Mouse (Mus musculus): ENCODE results near the gene Daglb. TPM values are rescaled to one million over a fixed set of nuclear protein-coding genes. Genes with fewer than 3 reads are reported as not detected.
A peak's percentile ranks its signal among the peaks of the same experiment; 100 is the strongest.

The Daglb gene
- polyA plus RNA-seq, 1 experiment from 2014 or later, result 9.2 TPM

GRCm38 (mm10) chr5:143504453-143504852, 40.1 kb downstream of the Daglb start:
- 73% methylated on average over 3 of the region's 3 CpGs for WGBS
- no peak for ATAC-seq (ENCODE audit: insufficient read depth)

DNA sequence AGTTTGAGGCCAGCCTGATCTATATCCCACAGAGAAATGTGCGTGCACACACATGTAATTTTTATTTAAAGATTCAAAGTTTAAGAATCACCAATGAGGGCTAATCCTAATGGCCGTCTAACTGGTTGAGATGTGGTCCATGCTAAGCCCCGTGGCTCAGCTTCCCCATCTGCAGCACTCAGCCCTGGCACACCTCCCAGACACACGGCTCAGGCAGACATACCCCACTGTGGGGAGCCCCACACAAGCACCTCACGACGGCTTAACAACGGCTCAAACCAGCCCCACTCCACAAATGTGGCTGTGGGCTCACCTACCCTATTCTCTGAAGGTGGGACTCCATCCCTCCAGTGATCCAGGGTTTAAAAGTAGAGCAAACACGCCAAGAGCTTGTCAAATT, 40.7 kb downstream of the Daglb start:
- peaks cover 81% of the 10 kb centered on the region for H3K36me3 ChIP-seq (ENCODE audit: insufficient read depth)

More at GRCm38 (mm10) chr5:143504453-143504852, 40.1 kb downstream of the Daglb start:
- Histone ChIP-seq H3K4me3 (ENCODE audit: low read depth, low read length) (no peak overlapping the region), H3K9me3 (ENCODE audit: low read depth, low read length) (no peaks in the 10 kb centered on the region), H3K4me1 (ENCODE audit: insufficient read depth) (peaks cover 4% of the 10 kb centered on the region; the same call in 1 of the 2 replicates), H3K27me3 (ENCODE audit: insufficient read depth, low read length) (no peaks in the 10 kb centered on the region), H3K9ac (no peak overlapping the region), H3K27ac (ENCODE audit: low read depth) (no peak overlapping the region), H3K4me2 (no peak overlapping the region), H3K36me3 (ENCODE audit: insufficient read depth) (peaks cover 75% of the 10 kb centered on the region)
- peak; percentile 62 for DNase-seq
- peak; percentile 65 for TF ChIP-seq CTCF (IDR thresholded peaks at IDR 0.05; ENCODE audit: low read depth)

DNA sequence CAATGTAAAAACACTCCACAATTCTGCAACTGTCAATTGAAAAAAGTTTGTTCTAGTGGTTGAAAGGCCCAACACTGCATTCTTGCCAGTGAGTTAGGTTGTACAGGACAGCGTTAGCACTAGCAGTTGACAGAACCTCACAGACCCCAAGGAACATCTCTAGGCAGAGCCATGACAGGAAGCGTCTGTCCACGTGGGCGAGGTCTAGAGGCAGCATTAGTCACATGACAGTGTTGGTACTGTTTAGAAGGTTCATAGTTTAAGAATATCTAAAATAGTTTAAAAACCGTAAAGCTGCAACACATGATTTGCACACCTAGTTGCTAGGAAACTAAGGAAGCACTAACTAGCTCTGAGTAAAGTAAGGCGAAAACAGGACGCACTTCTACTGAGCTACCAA, 41.2 kb downstream of the Daglb start:
- no peak overlapping the region for H3K9ac ChIP-seq
- WGBS, result 70% methylated on average over 7 of the region's 7 CpGs
- peaks cover 4% of the 10 kb centered on the region; the same call in 1 of the 2 replicates for H3K4me1 ChIP-seq (ENCODE audit: insufficient read depth)
- TF ChIP-seq CTCF (IDR thresholded peaks at IDR 0.05; ENCODE audit: low read depth), result no peak
- H3K27me3 ChIP-seq (ENCODE audit: insufficient read depth, low read length), result no peaks in the 10 kb centered on the region
- H3K4me3 ChIP-seq (ENCODE audit: low read depth, low read length), result no peak overlapping the region
- peaks cover 83% of the 10 kb centered on the region for H3K36me3 ChIP-seq (ENCODE audit: insufficient read depth)
- ATAC-seq (ENCODE audit: insufficient read depth) (no peak), DNase-seq (no peak)
- no peak overlapping the region for H3K27ac ChIP-seq (ENCODE audit: low read depth)
- no peaks in the 10 kb centered on the region for H3K9me3 ChIP-seq (ENCODE audit: low read depth, low read length)
- no peak overlapping the region for H3K4me2 ChIP-seq

More for the DNA sequence above, 40.7 kb downstream of the Daglb start:
- no peak overlapping the region for H3K4me2 ChIP-seq
- H3K4me1 ChIP-seq (ENCODE audit: insufficient read depth), result peaks cover 4% of the 10 kb centered on the region; the same call in 1 of the 2 replicates
- no peaks in the 10 kb centered on the region for H3K9me3 ChIP-seq (ENCODE audit: low read depth, low read length)
- no peak overlapping the region for H3K27ac ChIP-seq (ENCODE audit: low read depth)
- no peak for ATAC-seq (ENCODE audit: insufficient read depth)
- DNase-seq, result no peak
- no peaks in the 10 kb centered on the region for H3K27me3 ChIP-seq (ENCODE audit: insufficient read depth, low read length)
- 88% methylated on average over 8 of the region's 8 CpGs for WGBS
- TF ChIP-seq CTCF (IDR thresholded peaks at IDR 0.05; ENCODE audit: low read depth), result no peak
- H3K4me3 ChIP-seq (ENCODE audit: low read depth, low read length), result no peak overlapping the region
- no peak overlapping the region for H3K9ac ChIP-seq

DNA sequence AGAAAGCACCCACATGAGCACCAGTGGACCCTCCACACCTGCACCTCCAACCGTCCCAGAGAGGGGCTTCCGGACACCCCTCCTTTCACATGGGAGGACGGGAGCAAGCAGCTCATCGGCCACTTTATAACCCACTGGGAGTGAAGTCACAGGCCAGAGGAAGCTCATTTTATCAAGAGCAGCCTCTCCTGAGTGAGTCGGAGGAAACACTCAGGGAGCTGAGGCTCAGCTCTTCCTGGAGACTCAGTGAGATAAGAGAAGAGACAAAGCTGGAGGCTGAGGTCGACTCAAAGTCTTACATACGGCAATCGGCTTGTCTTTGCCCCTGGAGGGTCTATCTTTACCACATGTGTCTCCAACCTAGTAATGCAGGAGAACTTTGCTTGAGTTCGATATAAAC, 44.9 kb downstream of the Daglb start:
- 58% methylated on average over 9 of the region's 9 CpGs for WGBS
- H3K4me3 ChIP-seq (ENCODE audit: low read depth, low read length), result no peak overlapping the region
- DNase-seq, result no peak
- H3K9me3 ChIP-seq (ENCODE audit: low read depth, low read length), result no peaks in the 10 kb centered on the region
- H3K27me3 ChIP-seq (ENCODE audit: insufficient read depth, low read length), result no peaks in the 10 kb centered on the region
- H3K27ac ChIP-seq (ENCODE audit: low read depth), result peak overlapping the region; percentile 50; the same call in 1 of the 2 replicates
- no peak for ATAC-seq (ENCODE audit: insufficient read depth)
- H3K36me3 ChIP-seq (ENCODE audit: insufficient read depth), result peaks cover 88% of the 10 kb centered on the region
- 0 out of 2 replicates have a peak overlapping the region, but pooled peaks have one; percentile 7 for H3K4me2 ChIP-seq
- TF ChIP-seq CTCF (IDR thresholded peaks at IDR 0.05; ENCODE audit: low read depth), result no peak
- no peak overlapping the region for H3K9ac ChIP-seq
- peaks cover 4% of the 10 kb centered on the region; the same call in 1 of the 2 replicates for H3K4me1 ChIP-seq (ENCODE audit: insufficient read depth)

GRCm38 (mm10) chr5:143509737-143510136, 45.4 kb downstream of the Daglb start:
- H3K36me3 ChIP-seq (ENCODE audit: insufficient read depth), result peaks cover 88% of the 10 kb centered on the region
- no peak overlapping the region for H3K9ac ChIP-seq
- ATAC-seq (ENCODE audit: insufficient read depth), result peak; percentile 44; the same call in 1 of the 2 replicates

GRCm38 (mm10) chr5:143511577-143511976, 47.2 kb downstream of the Daglb start:
- H3K4me1 ChIP-seq (ENCODE audit: insufficient read depth), result peaks cover 4% of the 10 kb centered on the region; the same call in 1 of the 2 replicates
- H3K4me2 ChIP-seq, result no peak overlapping the region
- H3K27ac ChIP-seq (ENCODE audit: low read depth), result no peak overlapping the region
- ATAC-seq (ENCODE audit: insufficient read depth), result no peak
- H3K36me3 ChIP-seq (ENCODE audit: insufficient read depth), result peaks cover 90% of the 10 kb centered on the region
- 57% methylated on average over 4 of the region's 4 CpGs for WGBS
- H3K27me3 ChIP-seq (ENCODE audit: insufficient read depth, low read length), result no peaks in the 10 kb centered on the region
- H3K9ac ChIP-seq, result no peak overlapping the region
- no peaks in the 10 kb centered on the region for H3K9me3 ChIP-seq (ENCODE audit: low read depth, low read length)
- DNase-seq, result no peak
- no peak overlapping the region for H3K4me3 ChIP-seq (ENCODE audit: low read depth, low read length)
- no peak for TF ChIP-seq CTCF (IDR thresholded peaks at IDR 0.05; ENCODE audit: low read depth)

More at GRCm38 (mm10) chr5:143509737-143510136, 45.4 kb downstream of the Daglb start:
- DNase-seq, result no peak
- WGBS, result 44% methylated on average over 11 of the region's 11 CpGs
- Histone ChIP-seq H3K9me3 (ENCODE audit: low read depth, low read length) (no peaks in the 10 kb centered on the region), H3K4me1 (ENCODE audit: insufficient read depth) (peaks cover 4% of the 10 kb centered on the region; the same call in 1 of the 2 replicates), H3K4me3 (ENCODE audit: low read depth, low read length) (no peak overlapping the region), H3K27ac (ENCODE audit: low read depth) (peak overlapping the region; percentile 50; the same call in 1 of the 2 replicates), H3K27me3 (ENCODE audit: insufficient read depth, low read length) (no peaks in the 10 kb centered on the region), H3K4me2 (0 out of 2 replicates have a peak overlapping the region, but pooled peaks have one; percentile 7)
- TF ChIP-seq CTCF (IDR thresholded peaks at IDR 0.05; ENCODE audit: low read depth), result no peak

DNA sequence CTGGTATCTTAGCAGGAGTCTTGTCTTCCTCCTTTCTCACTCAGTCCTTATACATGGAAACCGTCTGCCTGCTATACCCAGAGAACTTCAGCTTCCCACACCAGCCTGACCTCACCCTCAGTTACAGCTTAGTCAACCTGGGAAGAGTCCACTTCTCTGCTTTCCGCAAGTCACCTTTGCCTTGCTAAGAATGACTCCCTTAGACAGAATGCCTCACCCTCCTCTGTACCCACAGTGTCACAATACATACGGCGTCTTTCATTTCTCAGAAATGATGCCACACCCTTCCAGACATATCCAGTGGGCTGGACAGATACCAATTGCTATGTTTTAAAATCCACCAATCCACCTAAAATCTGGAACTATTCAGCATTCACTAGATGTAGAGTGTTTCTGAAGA, 47.9 kb downstream of the Daglb start:
- no peak overlapping the region for H3K27ac ChIP-seq (ENCODE audit: low read depth)
- H3K4me1 ChIP-seq (ENCODE audit: insufficient read depth), result peaks cover 4% of the 10 kb centered on the region; the same call in 1 of the 2 replicates

More for the DNA sequence above, 47.9 kb downstream of the Daglb start:
- Histone ChIP-seq H3K36me3 (ENCODE audit: insufficient read depth) (peaks cover 91% of the 10 kb centered on the region), H3K9ac (no peak overlapping the region), H3K4me2 (no peak overlapping the region), H3K27me3 (ENCODE audit: insufficient read depth, low read length) (no peaks in the 10 kb centered on the region), H3K9me3 (ENCODE audit: low read depth, low read length) (no peaks in the 10 kb centered on the region), H3K4me3 (ENCODE audit: low read depth, low read length) (no peak overlapping the region)
- no peak for TF ChIP-seq CTCF (IDR thresholded peaks at IDR 0.05; ENCODE audit: low read depth)
- DNase-seq (no peak), ATAC-seq (ENCODE audit: insufficient read depth) (no peak)
- WGBS, result 85% methylated on average over 4 of the region's 4 CpGs

All from lung, embryonic 14.5 days (tissue).